Mouse (Mus musculus) MEL (cell line): ENCODE results near the gene Tcf12. TPM values are rescaled to one million over a fixed set of nuclear protein-coding genes. Genes with fewer than 3 reads are reported as not detected.
A peak's percentile ranks its signal among the peaks of the same experiment; 100 is the strongest.

Experiments used
- DNase-seq: peaks from one replicate; pipeline ENCODE4 v3.0.0; 2011; ENCODE audit warnings: low read depth, low spot score
- H3K27ac ChIP-seq: 2 replicates; pipeline ENCODE4 v1.5.1; 2012; ENCODE audit warnings: low read depth, mild to moderate bottlenecking, control low read depth, low read length, moderate library complexity; ENCODE audit not compliant: control insufficient read depth
- H3K27me3 ChIP-seq, 2 experiments: fragments of 150-350 bp in 1 of 2; sonication (generic) in 1 of 2; 2 replicates each; pipeline ENCODE4 v1.6.1; 2012; ENCODE audit warnings: low read length in 2 of 2, mild to moderate bottlenecking in 2 of 2, improper control_type of control experiment in 1 of 2, moderate library complexity in 1 of 2; ENCODE audit not compliant: insufficient read depth in 2 of 2, control insufficient read depth in 1 of 2
- H3K36me3 ChIP-seq, 2 experiments: 2 replicates each; pipeline ENCODE4 v1.6.1; 2012 to 2014; ENCODE audit warnings: low read length in 2 of 2, improper control_type of control experiment in 1 of 2, inconsistent platforms in 1 of 2, mild to moderate bottlenecking in 1 of 2; ENCODE audit not compliant: insufficient read depth in 2 of 2, control insufficient read depth in 1 of 2
- H3K4me1 ChIP-seq, 2 experiments: fragments of 150-350 bp in 1 of 2; sonication (generic) in 1 of 2; 2 replicates each; pipeline ENCODE4 v1.6.1; 2012; ENCODE audit warnings: low read length in 2 of 2, improper control_type of control experiment in 1 of 2, mild to moderate bottlenecking in 1 of 2; ENCODE audit not compliant: insufficient read depth in 2 of 2, control insufficient read depth in 1 of 2
- H3K4me3 ChIP-seq, 2 experiments: fragments of 150-350 bp in 1 of 2; sonication (generic) in 1 of 2; 2 replicates each; pipeline ENCODE4 v1.5.1; 2012; ENCODE audit warnings: low read depth in 2 of 2, low read length in 2 of 2, mild to moderate bottlenecking in 2 of 2, moderate library complexity in 2 of 2, control low read depth in 1 of 2, improper control_type of control experiment in 1 of 2; ENCODE audit not compliant: control insufficient read depth in 1 of 2, insufficient read depth in 1 of 2
- H3K79me2 ChIP-seq: 2 replicates; pipeline ENCODE4 v1.6.1; 2012; ENCODE audit warnings: mild to moderate bottlenecking, low read length, moderate library complexity; ENCODE audit not compliant: control insufficient read depth, poor library complexity, insufficient read depth
- H3K9ac ChIP-seq: 2 replicates; pipeline ENCODE4 v1.6.1; 2012; ENCODE audit warnings: low read depth, mild to moderate bottlenecking, control low read depth, low read length, moderate library complexity; ENCODE audit not compliant: control insufficient read depth, poor library complexity, severe bottlenecking
- H3K9me3 ChIP-seq: fragments of 150-350 bp; sonication (generic); replicated peaks from 2 replicates; pipeline ENCODE4 v1.6.1; 2012; ENCODE audit warnings: mild to moderate bottlenecking, low read length, improper control_type of control experiment, moderate library complexity; ENCODE audit not compliant: insufficient read depth
- BHLHE40 ChIP-seq: IDR thresholded peaks from 2 replicates; pipeline ENCODE4 v1.6.1; 2012; ENCODE audit warnings: low read depth, mild to moderate bottlenecking, inconsistent platforms, low read length, improper control_type of control experiment, borderline replicate concordance
- CHD2 ChIP-seq: IDR thresholded peaks from 2 replicates; pipeline ENCODE4 v1.6.1; 2011; ENCODE audit warnings: low read length, improper control_type of control experiment
- CTCF ChIP-seq, 3 experiments: IDR thresholded peaks in 2 of 3; conservative IDR thresholded peaks in 1 of 3; 2 replicates each; pipeline ENCODE4 v1.5.1; 2011 to 2012; ENCODE audit warnings: low read length in 3 of 3, low read depth in 2 of 3, mild to moderate bottlenecking in 2 of 3, improper control_type of control experiment in 1 of 3, inconsistent platforms in 1 of 3, mixed read lengths in 1 of 3, moderate library complexity in 1 of 3; ENCODE audit not compliant: control insufficient read depth in 1 of 3, insufficient read depth in 1 of 3, poor library complexity in 1 of 3, severe bottlenecking in 1 of 3
- E2F4 ChIP-seq: IDR thresholded peaks from 2 replicates; pipeline ENCODE4 v1.6.1; 2011; ENCODE audit warnings: low read depth, low read length, improper control_type of control experiment, borderline replicate concordance
- ETS1 ChIP-seq: IDR thresholded peaks from 2 replicates; pipeline ENCODE4 v1.6.1; 2012; ENCODE audit warnings: low read depth, mild to moderate bottlenecking, inconsistent platforms, low read length, improper control_type of control experiment, moderate library complexity
- GABPA ChIP-seq: IDR thresholded peaks from 2 replicates; pipeline ENCODE4 v1.6.1; 2012; ENCODE audit warnings: low read depth, mild to moderate bottlenecking, inconsistent platforms, low read length, improper control_type of control experiment, moderate library complexity
- GATA1 ChIP-seq: IDR thresholded peaks from 2 replicates; pipeline ENCODE4 v1.6.1; 2011; ENCODE audit warnings: low read depth, low read length, improper control_type of control experiment
- MAZ ChIP-seq: IDR thresholded peaks from 2 replicates; pipeline ENCODE4 v1.6.1; 2012; ENCODE audit warnings: low read depth, mild to moderate bottlenecking, inconsistent platforms, low read length, improper control_type of control experiment
- MEF2A ChIP-seq: IDR thresholded peaks from 2 replicates; pipeline ENCODE4 v1.6.1; 2014; ENCODE audit warnings: low read depth, mild to moderate bottlenecking, inconsistent platforms, low read length, improper control_type of control experiment; ENCODE audit not compliant: poor library complexity, insufficient replicate concordance, severe bottlenecking; ENCODE audit errors: extremely low read depth
- MXI1 ChIP-seq: IDR thresholded peaks from 2 replicates; pipeline ENCODE4 v1.6.1; 2011; ENCODE audit warnings: mild to moderate bottlenecking, low read depth, low read length, improper control_type of control experiment
- MYB ChIP-seq: IDR thresholded peaks from 2 replicates; pipeline ENCODE4 v1.6.1; 2011; ENCODE audit warnings: mild to moderate bottlenecking, low read depth, low read length, improper control_type of control experiment
- NELFE ChIP-seq: IDR thresholded peaks from 2 replicates; pipeline ENCODE4 v1.6.1; 2011; ENCODE audit warnings: low read depth, low read length, improper control_type of control experiment
- POLR2AphosphoS2 ChIP-seq: IDR thresholded peaks from 2 replicates; pipeline ENCODE4 v1.6.1; 2011; ENCODE audit warnings: low read length, improper control_type of control experiment
- RAD21 ChIP-seq: IDR thresholded peaks from 2 replicates; pipeline ENCODE4 v1.6.1; 2011; ENCODE audit warnings: mild to moderate bottlenecking, low read depth, low read length, improper control_type of control experiment
- RCOR1 ChIP-seq: IDR thresholded peaks from 2 replicates; pipeline ENCODE4 v1.6.1; 2012; ENCODE audit warnings: low read depth, mild to moderate bottlenecking, inconsistent platforms, low read length, improper control_type of control experiment
- SIN3A ChIP-seq: IDR thresholded peaks from 2 replicates; pipeline ENCODE4 v1.6.1; 2012; ENCODE audit warnings: low read length, improper control_type of control experiment, inconsistent platforms
- SMC3 ChIP-seq: IDR thresholded peaks from 2 replicates; pipeline ENCODE4 v1.6.1; 2011; ENCODE audit warnings: low read depth, low read length, improper control_type of control experiment
- TAL1 ChIP-seq: IDR thresholded peaks from 2 replicates; pipeline ENCODE4 v1.6.1; 2012; ENCODE audit warnings: mild to moderate bottlenecking, inconsistent platforms, low read length, moderate library complexity, mixed read lengths
- TCF12 ChIP-seq: IDR thresholded peaks from 2 replicates; pipeline ENCODE4 v1.6.1; 2014; ENCODE audit warnings: low read depth, mild to moderate bottlenecking, inconsistent platforms, low read length, improper control_type of control experiment, moderate library complexity
- ZC3H11A ChIP-seq: IDR thresholded peaks from 2 replicates; pipeline ENCODE4 v1.6.1; 2012; ENCODE audit warnings: low read depth, mild to moderate bottlenecking, inconsistent platforms, low read length, improper control_type of control experiment
- ZMIZ1 ChIP-seq: IDR thresholded peaks from 2 replicates; pipeline ENCODE4 v1.6.1; 2012; ENCODE audit warnings: low read depth, mild to moderate bottlenecking, inconsistent platforms, low read length, improper control_type of control experiment, moderate library complexity
- polyA plus RNA-seq, 2 experiments: library from polyadenylated mRNA; stranded (reverse) in 1 of 2; unstranded in 1 of 2; fragments of >175 nt in 1 of 2; fragments of >200 nt in 1 of 2; gene quantifications; 2 replicates each; pipeline versions ENCODE4 v1.2.1 to v1.2.4; 2012; ENCODE audit warnings: low replicate concordance in 2 of 2, low read depth in 1 of 2; ENCODE audit not compliant: insufficient read length in 2 of 2, insufficient read depth in 1 of 2, missing spikeins in 1 of 2
- total RNA-seq: library from RNA; depleted of rRNA; stranded (reverse); fragments of 300-350 nt; gene quantifications from 2 replicates; pipeline ENCODE4 v1.2.3, GENCODE M21; 2012

Tcf12 gene
- total and polyA plus RNA-seq, 3 experiments = 29.3 to 70.5 (median 39.6) TPM

- Histone ChIP-seq H3K36me3 (peaks cover 2 to 17% of the 10 kb centered on the region in 2 experiments; a peak in 3 of 4 replicates), H3K27ac (no peak overlapping the region), H3K27me3 (no peaks in the 10 kb centered on the region), H3K4me3 (no peak overlapping the region), H3K79me2 (peaks cover 15% of the 10 kb centered on the region), H3K4me1 (peaks cover 9 to 15% of the 10 kb centered on the region in 2 experiments), H3K9ac (no peak overlapping the region), H3K9me3 (no peaks in the 10 kb centered on the region)
- no peak for TF ChIP-seq MXI1
- no peak for TF ChIP-seq BHLHE40
- no peak for TF ChIP-seq MEF2A
- TF ChIP-seq SMC3 = peak; percentile 58
- TF ChIP-seq GABPA = no peak
- TF ChIP-seq TAL1 = no peak
- TF ChIP-seq RCOR1 = no peak
- TF ChIP-seq ZMIZ1 = no peak
- TF ChIP-seq GATA1 = no peak
- TF ChIP-seq MYB = no peak
- peak; percentile 49 for TF ChIP-seq ZC3H11A
- no peak for TF ChIP-seq CHD2
- TF ChIP-seq RAD21 = peak; percentile 52
- TF ChIP-seq ETS1 = no peak
- TF ChIP-seq POLR2AphosphoS2 = no peak
- no peak for TF ChIP-seq E2F4
- no peak for TF ChIP-seq MAZ
- TF ChIP-seq CTCF (IDR thresholded peaks at IDR 0.05 in 2 of 3, conservative IDR thresholded peaks at IDR 0.05 in 1 of 3; ENCODE audit: control insufficient read depth in 1 of 3, insufficient read depth in 1 of 3, low read depth in 2 of 3, low read length in 3 of 3, poor library complexity in 1 of 3, severe bottlenecking in 1 of 3) = peak; percentile 8 to 54 (median 29); a peak in 5 of 6 replicates
- peak; percentile 68 for DNase-seq
Observed at GRCm38 (mm10) chr9:72094675-72095074, 17.0 kb downstream of the Tcf12 start.

- Histone ChIP-seq H3K27ac (no peak overlapping the region), H3K9ac (no peak overlapping the region)
- DNase-seq = no peak
- TF ChIP-seq CHD2 = no peak
- TF ChIP-seq SIN3A = no peak
- no peak for TF ChIP-seq E2F4
- TF ChIP-seq NELFE = no peak
- TF ChIP-seq TCF12 = no peak
- TF ChIP-seq, all 39 proteins: peak for 0
- H3K27me3 ChIP-seq = no peaks in the 10 kb centered on the region
- H3K9me3 ChIP-seq = no peaks in the 10 kb centered on the region
- peaks cover 0 to 30% of the 10 kb centered on the region in 2 experiments; a peak in 3 of 4 replicates for H3K36me3 ChIP-seq
- H3K79me2 ChIP-seq = peaks cover 21% of the 10 kb centered on the region
- no peak overlapping the region for H3K4me3 ChIP-seq
- H3K4me1 ChIP-seq = peaks cover 11 to 19% of the 10 kb centered on the region in 2 experiments
Observed at GRCm38 (mm10) chr9:72092191-72092590, 19.5 kb downstream of the Tcf12 start.
